Mouse (Mus musculus) cerebellum, postnatal 10 days (tissue): Measurements from ENCODE around the gene Hvcn1.
A peak's percentile ranks its signal among the peaks of the same experiment; 100 is the strongest.

Experiments used
- DNase-seq, 2 experiments: peaks; one replicate each; pipeline ENCODE4 v3.0.0; 2021; ENCODE audit warnings: mixed read lengths in 2 of 2

The Hvcn1 gene

DNA sequence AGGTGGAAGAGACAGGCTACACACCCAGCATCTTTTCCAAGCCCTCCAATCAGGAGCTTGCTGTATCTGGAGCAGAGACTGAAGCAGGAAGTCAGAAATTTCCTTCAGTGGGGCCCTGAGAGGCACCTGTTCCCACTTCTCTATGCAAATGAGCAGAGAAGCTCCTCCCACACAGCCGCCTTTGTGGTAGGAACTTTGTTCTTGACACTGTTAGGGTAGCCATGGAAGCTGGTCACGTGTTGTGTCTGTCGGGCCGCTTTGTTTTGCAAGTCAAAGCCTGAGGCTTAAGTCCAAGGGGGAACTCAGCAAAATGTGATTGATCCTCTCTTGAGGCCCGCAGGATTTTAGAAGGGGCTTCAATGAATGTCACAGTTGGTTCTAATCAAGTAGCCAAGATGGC, 68.2 kb downstream of the Hvcn1 start:
- no peak for DNase-seq

DNA sequence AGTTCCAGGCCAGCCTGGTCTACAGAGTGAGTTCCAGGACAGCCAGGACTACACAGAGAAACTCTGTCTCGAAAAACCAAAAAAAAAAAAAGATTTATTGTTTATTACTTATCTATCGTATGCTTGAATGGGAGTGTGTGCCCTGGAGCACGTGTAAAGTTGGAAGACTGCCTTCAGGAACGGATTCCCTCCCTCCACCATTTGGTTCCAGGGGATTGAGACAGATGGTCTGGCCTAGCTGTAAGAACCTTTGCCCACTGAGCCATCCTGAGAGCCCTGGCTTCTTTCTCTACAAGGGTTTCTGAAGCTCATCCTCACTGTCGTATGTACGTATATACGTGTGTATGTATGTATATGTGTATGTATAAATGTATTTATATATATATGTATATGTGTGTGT, 72.3 kb downstream of the Hvcn1 start:
- peak; percentile 84 to 85 for DNase-seq

DNA sequence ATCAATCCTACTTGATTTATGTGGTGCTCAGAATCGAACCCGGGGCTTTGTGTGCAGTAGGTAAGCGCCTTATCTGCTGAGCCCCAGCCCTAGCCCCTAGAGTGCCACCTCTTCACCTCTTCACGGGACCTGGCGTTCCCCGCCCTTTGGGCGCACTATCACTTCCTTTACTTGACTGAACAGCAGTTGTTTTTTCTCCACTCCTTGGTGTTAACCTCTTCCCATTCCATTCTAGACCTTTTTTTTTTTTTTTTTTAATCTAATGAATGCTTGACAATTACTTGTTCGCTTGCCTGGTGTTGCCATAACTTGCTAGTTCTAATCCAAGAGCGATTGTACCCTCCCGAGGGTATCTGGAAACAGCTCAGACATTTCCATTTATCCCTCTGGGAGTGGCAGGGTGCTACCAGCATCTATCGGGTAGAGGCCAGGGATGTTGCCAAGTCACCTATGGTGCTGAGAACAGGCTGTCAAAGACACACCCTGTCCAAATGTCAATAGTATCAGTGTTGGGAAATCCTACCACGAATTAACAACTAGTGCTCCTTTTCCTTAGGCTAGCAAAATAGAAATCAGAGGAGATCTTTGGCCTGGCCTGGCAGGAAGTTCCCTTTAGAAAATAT, 73.3 kb downstream of the Hvcn1 start:
- DNase-seq = peak; percentile 68 to 74

DNA sequence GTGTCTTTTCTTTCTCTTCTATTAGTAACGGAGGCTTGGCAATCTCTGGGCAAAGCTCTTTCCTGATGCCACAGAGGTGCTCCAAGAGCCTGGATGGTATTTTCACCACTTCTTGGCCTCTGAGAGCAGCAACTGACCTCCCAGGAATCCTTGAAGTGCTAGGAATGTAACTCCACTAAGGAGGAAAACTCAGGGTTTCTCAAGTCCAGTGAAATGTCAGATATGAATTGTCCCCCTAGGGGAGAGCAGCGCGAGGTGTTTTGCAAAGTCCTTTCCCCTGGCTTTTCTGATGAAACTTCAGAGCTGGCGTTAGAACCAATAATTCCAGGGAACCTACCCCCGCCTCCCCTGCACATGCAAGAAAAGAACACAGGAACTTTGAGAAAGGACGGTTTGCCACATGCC, 73.8 kb downstream of the Hvcn1 start:
- no peak for DNase-seq

DNA sequence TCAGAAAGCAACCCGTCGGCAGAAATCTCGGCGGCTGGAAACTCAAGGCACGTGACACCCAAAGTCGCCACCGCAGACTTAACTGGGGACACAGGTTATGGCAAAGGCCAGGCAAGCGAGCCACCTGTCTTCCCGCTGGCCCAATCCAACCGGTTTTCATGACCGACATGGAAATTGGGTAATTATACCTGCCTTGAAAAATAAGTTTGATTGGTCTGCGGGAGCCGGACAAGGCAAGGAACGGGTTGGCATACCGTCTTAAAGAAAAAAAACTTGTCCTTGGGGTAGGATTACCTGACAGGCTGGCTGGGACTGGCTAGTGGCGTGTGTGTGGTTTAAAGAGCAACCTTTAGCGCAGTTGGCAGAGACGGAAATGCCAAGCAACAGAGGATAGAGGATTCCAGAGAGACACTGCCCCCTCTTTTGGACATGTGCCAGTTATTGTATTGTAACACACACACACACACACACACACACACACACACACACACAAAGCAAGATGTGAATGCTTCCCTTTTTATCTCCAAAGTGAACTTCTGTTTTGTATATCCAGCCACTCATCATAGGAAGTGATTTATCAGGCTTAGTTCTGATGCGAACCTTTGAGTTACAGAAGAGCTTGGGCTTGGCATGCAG, 74.3 kb downstream of the Hvcn1 start:
- peak; percentile 58 to 73 for DNase-seq

DNA sequence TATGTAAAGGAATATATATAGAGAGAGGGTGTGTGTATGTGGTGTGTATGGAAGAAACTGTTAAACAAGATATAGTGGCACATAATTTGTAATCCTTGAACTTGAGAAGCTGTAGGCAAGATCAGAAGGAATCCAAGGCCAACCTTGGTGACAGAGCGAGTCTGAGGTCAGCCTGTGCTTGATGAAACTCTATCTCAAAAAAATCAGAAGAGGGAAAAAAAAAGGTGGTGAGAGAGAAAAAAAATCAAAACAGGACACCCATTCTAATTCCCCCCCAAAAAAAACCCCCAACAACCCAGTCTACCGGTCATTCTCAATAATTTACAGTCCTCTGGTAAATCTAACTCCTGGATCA, 77.2 kb downstream of the Hvcn1 start:
- no peak for DNase-seq

DNA sequence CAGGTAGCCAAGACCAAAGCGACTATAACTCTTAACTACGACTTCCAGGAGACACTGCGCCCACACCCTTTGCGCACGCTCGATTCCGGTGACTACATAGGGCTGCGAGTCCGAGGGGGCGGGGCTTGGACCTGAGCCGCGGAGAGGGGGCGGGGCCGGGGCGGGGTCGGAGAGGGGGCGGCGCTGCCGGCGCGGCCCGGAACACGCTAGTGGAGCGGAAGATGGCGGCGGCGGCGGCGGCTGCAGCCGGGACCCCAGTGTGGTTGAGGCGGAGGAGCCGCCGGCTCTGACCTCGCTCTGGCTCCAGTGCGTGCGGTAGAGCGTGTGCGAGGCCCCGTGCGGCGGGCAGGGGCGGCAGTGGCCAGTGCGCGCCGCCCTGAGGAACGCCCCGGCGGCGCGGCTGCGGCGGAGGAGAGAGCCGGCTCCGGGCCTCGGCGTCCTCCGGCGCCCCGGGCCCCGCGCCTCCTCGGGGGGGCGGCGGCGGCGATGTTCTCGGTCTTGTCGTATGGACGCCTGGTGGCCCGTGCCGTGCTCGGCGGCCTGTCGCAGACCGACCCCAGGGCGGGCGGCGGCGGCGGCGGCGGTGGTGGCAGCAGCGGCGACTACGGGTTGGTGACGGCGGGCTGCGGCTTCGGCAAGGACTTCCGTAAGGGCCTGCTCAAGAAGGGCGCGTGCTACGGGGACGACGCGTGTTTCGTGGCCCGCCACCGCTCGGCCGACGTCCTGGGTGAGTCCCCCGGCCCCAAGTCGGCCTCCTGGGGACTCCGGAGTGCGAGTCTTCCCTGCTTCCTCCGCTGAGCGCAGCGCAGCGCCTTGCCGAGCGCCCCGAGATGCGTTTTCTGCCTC, 77.8 kb downstream of the Hvcn1 start, which contains the start of gene Pptc7:
TSS of gene Pptc7 (plus strand) at position 183 of the 846 bp plus-strand sequence.
- peak; percentile 98 to 99 for DNase-seq

DNA sequence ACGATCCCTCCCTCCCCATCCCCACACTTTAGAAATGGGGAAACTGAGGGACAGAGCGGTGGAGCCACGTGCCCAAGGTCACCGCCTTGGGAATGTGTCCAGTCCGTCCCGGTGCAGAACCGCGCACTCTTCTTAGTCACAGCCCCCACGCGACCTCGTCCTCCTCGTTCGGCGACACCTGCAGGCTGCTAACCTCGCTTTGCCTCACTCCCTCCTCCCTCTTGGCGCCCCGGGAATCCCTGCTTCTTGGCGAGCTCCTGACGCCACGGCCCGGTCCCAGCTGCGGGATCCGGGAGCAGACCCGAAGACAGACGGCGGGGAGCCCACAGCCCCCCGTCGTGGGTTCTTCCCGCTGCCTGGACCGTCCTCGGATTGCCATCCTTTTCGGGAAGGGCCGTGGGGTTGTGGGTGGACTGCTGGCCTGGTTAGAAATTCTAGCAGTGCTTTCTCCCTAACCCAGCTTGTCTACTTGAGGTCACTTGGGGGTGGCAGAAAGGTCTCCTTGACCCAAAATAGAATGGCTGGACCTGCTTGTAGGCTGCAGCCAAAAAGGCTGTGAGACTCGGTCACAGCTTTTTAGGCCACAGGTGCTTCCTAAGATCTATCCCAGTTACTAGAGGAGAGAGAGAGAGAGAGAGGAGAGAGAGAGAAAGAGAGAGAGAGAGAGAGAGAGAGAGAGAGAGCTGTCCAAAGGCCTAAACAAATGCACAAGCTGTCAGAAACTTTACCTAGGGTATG, 78.6 kb downstream of the Hvcn1 start:
- peak; percentile 78 for DNase-seq

DNA sequence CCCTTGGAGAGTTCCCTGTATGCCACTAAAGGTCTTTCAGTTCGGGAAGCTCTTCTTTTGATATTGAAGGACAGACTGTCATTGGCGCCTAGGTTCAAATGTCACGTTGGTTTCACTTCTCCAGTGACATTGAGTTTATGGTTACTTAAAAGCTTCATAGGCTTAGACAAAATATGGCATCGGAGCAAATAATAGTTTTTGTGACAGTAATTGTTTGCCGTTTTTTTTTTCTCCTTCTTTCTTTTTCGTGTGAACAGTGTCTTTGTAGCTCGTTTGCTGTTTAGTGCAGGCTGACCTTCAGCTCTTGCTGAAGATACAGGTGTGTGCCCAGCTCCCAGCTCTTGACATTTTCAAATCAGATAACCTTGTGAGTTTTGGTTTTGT, 79.2 kb downstream of the Hvcn1 start:
- DNase-seq = no peak

DNA sequence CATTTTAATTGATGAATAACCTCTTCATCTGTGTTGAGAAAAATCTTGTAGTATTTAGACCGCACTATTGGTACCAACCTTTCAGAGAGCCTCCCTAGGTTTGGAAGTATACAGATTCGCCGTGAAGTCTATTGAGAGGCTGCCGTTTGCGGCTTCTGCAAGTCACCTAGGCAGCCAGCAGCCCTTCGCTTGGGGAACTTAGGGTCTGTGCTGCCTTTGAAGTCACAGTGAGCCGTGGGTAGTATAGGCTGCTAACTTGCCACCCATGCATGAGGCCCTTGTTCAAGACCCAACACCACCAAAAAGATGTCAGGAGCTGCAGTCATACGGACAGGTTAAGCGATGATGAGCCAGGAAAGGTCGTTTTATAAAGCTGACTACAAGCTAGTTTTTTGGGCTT, 79.6 kb downstream of the Hvcn1 start:
- no peak for DNase-seq

DNA sequence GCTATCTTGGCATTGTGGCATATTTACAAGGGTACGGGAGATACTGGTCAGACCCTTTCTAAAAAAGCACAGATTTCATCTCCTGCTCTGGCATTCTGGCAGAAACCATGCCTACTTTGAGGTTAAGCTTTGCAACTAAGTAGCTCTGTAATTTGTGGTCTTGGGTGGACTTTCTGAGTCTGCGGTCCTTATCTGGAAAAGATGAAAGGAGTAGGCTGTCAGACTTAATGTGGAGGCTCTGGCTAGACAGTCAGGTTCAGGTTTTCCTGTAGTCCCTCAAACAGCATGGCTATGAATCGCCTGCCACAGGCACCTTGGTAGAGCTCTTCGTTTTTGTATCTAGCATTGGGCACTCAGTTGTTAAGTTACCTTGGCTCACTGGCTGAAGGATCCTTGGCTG, 80.4 kb downstream of the Hvcn1 start:
- no peak for DNase-seq

DNA sequence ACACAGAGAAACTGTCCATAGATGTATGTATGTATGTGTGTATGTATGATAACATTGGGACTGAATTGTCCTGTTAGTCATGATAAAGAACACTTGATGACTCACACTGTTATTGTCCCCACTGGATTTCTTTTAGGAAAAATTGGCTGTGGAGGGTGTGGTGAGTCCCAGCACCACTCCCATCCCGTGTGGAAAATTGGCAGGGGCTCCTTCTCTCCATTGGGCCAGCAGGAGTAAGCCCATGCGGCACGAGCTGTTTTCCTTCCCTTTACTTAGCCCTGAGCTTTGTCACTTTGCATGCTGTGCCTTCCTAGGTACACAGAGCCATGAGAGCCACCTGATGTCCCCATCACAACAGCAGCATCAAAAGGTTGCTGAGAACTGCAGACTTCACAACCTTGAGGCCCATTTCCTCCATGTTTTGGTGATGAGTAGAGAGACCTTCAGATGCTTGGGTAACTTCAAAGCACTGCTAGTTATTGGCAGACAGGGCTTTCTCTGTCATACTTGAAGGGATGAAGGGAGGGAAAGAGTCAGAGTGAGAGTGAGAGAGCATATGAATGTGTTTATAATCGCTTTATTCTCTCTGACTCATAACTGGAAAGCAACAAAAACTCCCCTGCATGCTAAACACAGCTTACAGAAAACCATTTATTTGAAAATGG, 81.7 kb downstream of the Hvcn1 start:
- DNase-seq = no peak

DNA sequence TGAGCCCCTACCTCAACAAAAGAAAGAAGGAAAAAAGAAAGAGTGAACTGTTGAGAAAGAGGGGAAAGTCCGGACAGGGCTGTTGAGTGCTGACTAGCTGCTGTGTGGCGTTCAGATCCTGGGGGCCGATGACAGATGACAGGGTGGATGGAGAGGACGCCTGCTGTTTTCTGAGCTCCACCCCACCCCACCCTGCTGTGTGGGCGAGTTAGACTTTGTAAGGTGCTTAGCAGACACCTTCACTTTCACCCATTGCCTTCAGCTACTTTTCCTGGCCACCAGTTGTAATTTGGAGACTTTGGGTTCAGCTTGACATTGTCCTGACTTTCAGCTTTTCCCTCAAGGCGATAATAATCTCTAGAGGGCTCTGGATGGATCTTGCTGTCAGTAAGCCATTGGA, 84.5 kb downstream of the Hvcn1 start:
- DNase-seq = no peak
